Mouse (Mus musculus): ENCODE measurements around the gene Slc16a1.
A peak's percentile ranks its signal among the peaks of the same experiment; 100 is the strongest.
"Not testable (repeated sequence)": the region's sequence is repeated elsewhere in the genome, so short reads cannot be mapped to it uniquely, and the experiment has no call there.

Gene Slc16a1

GRCm38 (mm10) chr3:104639749-104640368 lies 1.4 kb downstream of the Slc16a1 start:
- DNase-seq = no peak

GRCm38 (mm10) chr3:104640855-104641254 lies 2.4 kb downstream of the Slc16a1 start:
- no peak for DNase-seq

GRCm38 (mm10) chr3:104641313-104641712 lies 2.8 kb downstream of the Slc16a1 start:
- DNase-seq = no peak

- DNase-seq = no peak
These were observed 4.6 kb downstream of the Slc16a1 start for GRCm38 (mm10) chr3:104643113-104643512.

- peak; percentile 70 for DNase-seq
These were observed 5.4 kb downstream of the Slc16a1 start for GRCm38 (mm10) chr3:104643810-104644270.

GRCm38 (mm10) chr3:104644371-104644770 lies 5.9 kb downstream of the Slc16a1 start:
- no peak for DNase-seq

- no peak for DNase-seq
These were observed 15.8 kb downstream of the Slc16a1 start for GRCm38 (mm10) chr3:104654219-104654618.

GRCm38 (mm10) chr3:104654921-104655320 lies 16.5 kb downstream of the Slc16a1 start:
- no peak for DNase-seq

- DNase-seq = no peak
These were observed 20.2 kb downstream of the Slc16a1 start for GRCm38 (mm10) chr3:104658706-104659105.

GRCm38 (mm10) chr3:104659758-104660157 lies 21.3 kb downstream of the Slc16a1 start:
- no peak for DNase-seq

GRCm38 (mm10) chr3:104660522-104660921 lies 22.1 kb downstream of the Slc16a1 start:
- DNase-seq = peak; percentile 36

GRCm38 (mm10) chr3:104662007-104662406 lies 23.5 kb downstream of the Slc16a1 start:
- DNase-seq = no peak

GRCm38 (mm10) chr3:104662926-104663325 lies 24.5 kb downstream of the Slc16a1 start:
- no peak for DNase-seq

GRCm38 (mm10) chr3:104666950-104667349 lies 28.5 kb downstream of the Slc16a1 start:
- no peak for DNase-seq

- no peak for DNase-seq
These were observed 29.0 kb downstream of the Slc16a1 start for GRCm38 (mm10) chr3:104667451-104667850.

GRCm38 (mm10) chr3:104668989-104669388 lies 30.5 kb downstream of the Slc16a1 start:
- no peak for DNase-seq

- no peak for DNase-seq
These were observed 31.4 kb downstream of the Slc16a1 start for GRCm38 (mm10) chr3:104669856-104670182.

GRCm38 (mm10) chr3:104670183-104671020 lies 31.9 kb downstream of the Slc16a1 start:
- DNase-seq = not testable (repeated sequence)

GRCm38 (mm10) chr3:104671543-104671942 lies 33.1 kb downstream of the Slc16a1 start:
- DNase-seq = peak; percentile 28

GRCm38 (mm10) chr3:104672041-104672440 lies 33.6 kb downstream of the Slc16a1 start:
- no peak for DNase-seq

GRCm38 (mm10) chr3:104673642-104674328 lies 35.3 kb downstream of the Slc16a1 start:
- no peak for DNase-seq

GRCm38 (mm10) chr3:104674329-104675220 lies 36.1 kb downstream of the Slc16a1 start:
- peak; percentile 39 for DNase-seq
